Mouse (Mus musculus) intestine, postnatal 0 days (tissue): ENCODE data around the gene Dach2. TPM values are rescaled to one million over a fixed set of nuclear protein-coding genes. Genes with fewer than 3 reads are reported as not detected.

Experiments
- ATAC-seq: fragments of 200-750 bp; cut with Nextera tagmentation; 2 replicates; pipeline ENCODE4 v1.8.0; 2017; ENCODE audit warnings: mild to moderate bottlenecking, moderate TSS enrichment, moderate library complexity
- H3K27ac ChIP-seq: fragments of 300-500 bp; sonication (generic); 2 replicates; pipeline ENCODE4 v1.5.1; 2014; ENCODE audit warnings: mild to moderate bottlenecking, low read depth, low read length, moderate library complexity
- H3K27me3 ChIP-seq: fragments of 300-500 bp; sonication (generic); replicated peaks from 2 replicates; pipeline ENCODE4 v1.6.1; 2014; ENCODE audit warnings: low read length, mixed read lengths; ENCODE audit not compliant: control insufficient read depth, insufficient read depth
- H3K36me3 ChIP-seq: fragments of 300-500 bp; sonication (generic); 2 replicates; pipeline ENCODE4 v1.6.1; 2014; ENCODE audit warnings: mild to moderate bottlenecking, moderate library complexity; ENCODE audit not compliant: control insufficient read depth, insufficient read depth
- H3K4me1 ChIP-seq: fragments of 300-500 bp; sonication (generic); replicated peaks from 2 replicates; pipeline ENCODE4 v1.6.1; 2014; ENCODE audit warnings: antibody characterized with exemption, low read length, mixed read lengths; ENCODE audit not compliant: control insufficient read depth, insufficient read depth
- H3K4me2 ChIP-seq: fragments of 300-500 bp; sonication (generic); replicated peaks from 2 replicates; pipeline ENCODE4 v1.6.1; 2014; ENCODE audit warnings: low read depth, mild to moderate bottlenecking, moderate library complexity
- H3K4me3 ChIP-seq: fragments of 300-500 bp; sonication (generic); 2 replicates; pipeline ENCODE4 v1.5.1; 2014; ENCODE audit warnings: low read depth, low read length
- H3K9ac ChIP-seq: fragments of 300-500 bp; sonication (generic); 2 replicates; pipeline ENCODE4 v1.6.1; 2014; ENCODE audit warnings: mild to moderate bottlenecking, low read depth, low read length
- H3K9me3 ChIP-seq: fragments of 300-500 bp; sonication (generic); 2 replicates; pipeline ENCODE4 v1.6.1; 2016; ENCODE audit warnings: mixed run types; ENCODE audit not compliant: control insufficient read depth
- CTCF ChIP-seq: sonication (generic); IDR thresholded peaks from 2 replicates; pipeline ENCODE4 v1.5.1; 2016; ENCODE audit warnings: low read depth, mild to moderate bottlenecking, control low read depth, antibody characterized with exemption, moderate library complexity
- WGBS: fragments of 180-500 bp; shearing (Covaris S2); extraction: QIAGEN DNeasy Blood & Tissue Kit; methylation state at CpG from one replicate; pipeline ENCODE4 v1.1.7; 2014; 5-methylcytosine and 5-hydroxymethylcytosine counted together
- polyA plus RNA-seq: library from polyadenylated mRNA; unstranded; fragments of >200 nt; fragmentation: Nextera tagmentation; extraction: Ambion mirVana; gene quantifications from 2 replicates; pipeline ENCODE4 v1.2.1, GENCODE M21; 2015

Dach2 gene
- polyA plus RNA-seq, 1 experiment from 2014 or later, result 0.80 TPM

GRCm38 (mm10) chrX:113408756-113409155 is 111.4 kb downstream of the Dach2 start:
- H3K27me3 ChIP-seq, result no peaks in the 10 kb centered on the region
- no peaks in the 10 kb centered on the region for H3K36me3 ChIP-seq
- H3K4me1 ChIP-seq, result no peaks in the 10 kb centered on the region
- no peak overlapping the region for H3K9ac ChIP-seq
- H3K4me3 ChIP-seq, result no peak overlapping the region
- H3K27ac ChIP-seq, result no peak overlapping the region
- no peak for TF ChIP-seq CTCF
- 85% methylated on average over 1 of the region's 1 CpGs for WGBS
- no peaks in the 10 kb centered on the region for H3K9me3 ChIP-seq
- ATAC-seq, result no peak
- H3K4me2 ChIP-seq, result no peak overlapping the region

DNA sequence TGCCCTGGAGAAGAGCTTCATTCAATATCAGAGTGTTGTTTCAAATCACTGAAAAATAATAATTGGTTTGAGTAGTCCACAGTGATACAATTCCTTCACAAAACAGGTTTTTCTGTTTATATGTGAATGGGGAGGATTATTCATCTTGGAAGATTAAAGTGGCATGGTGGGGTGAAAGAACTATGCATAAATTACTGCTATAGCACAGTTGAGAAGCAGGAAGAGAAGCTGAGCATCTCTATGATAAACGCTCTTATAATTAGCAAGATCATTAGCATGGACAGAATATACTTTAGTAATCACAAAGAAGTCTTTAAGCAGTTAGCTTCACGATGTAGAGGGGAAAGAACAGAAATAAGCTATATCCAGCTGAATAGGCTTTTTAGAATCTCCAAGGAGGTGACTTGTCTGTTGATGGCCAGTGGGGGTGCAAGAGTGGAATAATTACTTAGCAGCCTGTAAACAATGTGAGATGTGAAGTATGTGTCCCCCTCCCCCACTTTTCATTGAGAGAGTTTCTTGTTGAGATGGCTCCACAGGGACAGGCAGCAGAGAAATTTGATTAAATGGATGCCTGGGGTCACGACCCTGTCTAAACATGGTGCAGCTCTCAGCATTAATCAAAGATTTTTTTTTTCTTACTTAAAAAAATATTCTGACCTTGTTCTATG is 124.3 kb downstream of the Dach2 start:
- Histone ChIP-seq H3K36me3 (no peaks in the 10 kb centered on the region), H3K9ac (no peak overlapping the region), H3K4me3 (no peak overlapping the region), H3K27me3 (no peaks in the 10 kb centered on the region), H3K4me1 (no peaks in the 10 kb centered on the region), H3K27ac (no peak overlapping the region), H3K4me2 (no peak overlapping the region), H3K9me3 (no peaks in the 10 kb centered on the region)
- ATAC-seq, result no peak
- TF ChIP-seq CTCF, result no peak
- 66% methylated on average over 3 of the region's 3 CpGs for WGBS

DNA sequence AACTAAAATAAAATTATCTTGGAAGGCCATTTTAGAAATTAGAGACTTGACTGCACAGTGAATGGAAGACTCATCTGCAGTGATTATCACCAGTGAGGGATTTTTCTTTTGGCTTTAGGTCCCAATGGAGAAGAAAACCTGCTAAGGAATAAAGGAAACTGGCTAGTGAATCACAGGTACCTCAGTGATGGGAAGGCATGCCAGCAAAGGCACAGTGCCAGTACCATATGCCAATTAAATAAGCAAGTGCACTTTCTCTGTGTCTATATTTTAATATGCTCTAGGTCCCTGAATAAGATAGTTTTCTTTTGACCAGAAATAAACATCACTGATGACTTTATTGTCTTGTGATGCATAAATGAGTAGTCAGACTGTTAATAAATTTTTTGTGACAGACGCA is 184.8 kb downstream of the Dach2 start:
- WGBS, result 84% methylated on average over 1 of the region's 1 CpGs

DNA sequence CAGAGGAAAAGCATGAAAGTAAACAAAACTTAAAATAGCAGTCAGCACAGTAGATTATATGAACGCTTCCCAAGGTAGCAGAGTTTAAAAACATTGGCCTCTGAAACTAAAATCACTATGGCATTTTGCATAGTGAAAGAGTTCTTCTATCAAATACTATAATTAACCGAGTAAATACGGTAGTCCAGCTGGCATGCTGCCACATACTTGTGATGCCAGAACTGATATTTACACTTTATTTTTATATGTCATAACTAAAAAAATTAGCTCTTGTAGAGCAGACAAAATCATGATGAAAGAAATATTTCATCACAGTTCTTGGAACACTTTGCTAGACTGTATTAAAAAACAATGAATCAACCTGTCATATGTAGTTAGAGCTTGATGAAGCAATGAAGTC is 247.8 kb downstream of the Dach2 start:
- ATAC-seq, result no peak
- Histone ChIP-seq H3K4me2 (no peak overlapping the region), H3K9ac (no peak overlapping the region), H3K36me3 (no peaks in the 10 kb centered on the region), H3K27me3 (no peaks in the 10 kb centered on the region), H3K27ac (no peak overlapping the region), H3K4me3 (no peak overlapping the region), H3K4me1 (no peaks in the 10 kb centered on the region), H3K9me3 (no peaks in the 10 kb centered on the region)
- 65% methylated on average over 3 of the region's 3 CpGs for WGBS
- no peak for TF ChIP-seq CTCF

More for the DNA sequence above, 184.8 kb downstream of the Dach2 start:
- Histone ChIP-seq H3K9me3 (no peaks in the 10 kb centered on the region), H3K27ac (no peak overlapping the region), H3K4me1 (no peaks in the 10 kb centered on the region), H3K4me2 (no peak overlapping the region), H3K36me3 (no peaks in the 10 kb centered on the region), H3K4me3 (no peak overlapping the region), H3K9ac (no peak overlapping the region), H3K27me3 (no peaks in the 10 kb centered on the region)
- no peak for ATAC-seq
- TF ChIP-seq CTCF, result no peak

- no peak for ATAC-seq
- Histone ChIP-seq H3K27me3 (no peaks in the 10 kb centered on the region), H3K9ac (no peak overlapping the region), H3K4me1 (no peaks in the 10 kb centered on the region), H3K36me3 (no peaks in the 10 kb centered on the region), H3K4me3 (no peak overlapping the region), H3K4me2 (no peak overlapping the region), H3K27ac (no peak overlapping the region), H3K9me3 (no peaks in the 10 kb centered on the region)
- WGBS, result 78% methylated on average over 2 of the region's 2 CpGs
- no peak for TF ChIP-seq CTCF
Observed at GRCm38 (mm10) chrX:113563897-113564296, 266.6 kb downstream of the Dach2 start.

- Histone ChIP-seq H3K4me1 (no peaks in the 10 kb centered on the region), H3K4me3 (no peak overlapping the region), H3K27ac (no peak overlapping the region), H3K27me3 (no peaks in the 10 kb centered on the region), H3K36me3 (no peaks in the 10 kb centered on the region), H3K9ac (no peak overlapping the region), H3K9me3 (no peaks in the 10 kb centered on the region), H3K4me2 (no peak overlapping the region)
- ATAC-seq, result no peak
- no peak for TF ChIP-seq CTCF
Observed at GRCm38 (mm10) chrX:113666069-113666468, 368.8 kb downstream of the Dach2 start.

DNA sequence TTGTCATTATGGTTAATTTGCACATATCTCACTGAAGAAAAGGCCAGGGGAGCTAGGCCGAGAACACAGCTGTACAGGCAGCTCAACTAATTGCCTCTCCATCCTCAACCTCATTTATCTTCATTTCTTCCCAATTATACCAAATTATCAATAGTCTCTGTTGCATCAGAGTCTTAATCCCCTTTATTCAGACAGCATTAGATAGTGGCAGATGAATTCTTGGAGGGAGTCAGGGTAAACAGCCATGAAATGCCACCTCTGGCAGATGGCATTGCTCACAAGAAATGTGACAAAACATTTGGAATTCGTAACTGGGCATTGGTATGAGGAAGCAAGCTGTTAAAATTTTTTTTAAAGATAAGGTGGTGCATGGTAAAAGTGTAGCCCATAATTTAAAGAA is 389.9 kb downstream of the Dach2 start:
- TF ChIP-seq CTCF, result no peak
- no peak overlapping the region for H3K4me2 ChIP-seq
- H3K27me3 ChIP-seq, result no peaks in the 10 kb centered on the region
- H3K9ac ChIP-seq, result no peak overlapping the region
- no peaks in the 10 kb centered on the region for H3K36me3 ChIP-seq
- no peak overlapping the region for H3K4me3 ChIP-seq
- no peak for ATAC-seq
- no peaks in the 10 kb centered on the region for H3K9me3 ChIP-seq
- 65% methylated on average over 2 of the region's 2 CpGs for WGBS
- no peaks in the 10 kb centered on the region for H3K4me1 ChIP-seq
- no peak overlapping the region for H3K27ac ChIP-seq
